Mouse (Mus musculus) thymus, adult 18-20 months (tissue): ENCODE results near the gene Setd1b.
"Not testable (repeated sequence)": the region's sequence is repeated elsewhere in the genome, so short reads cannot be mapped to it uniquely, and the experiment has no call there.

Source experiments
- DNase-seq, 2 experiments: peaks; one replicate each; pipeline ENCODE4 v3.0.0; 2022; ENCODE audit warnings: mixed read lengths in 2 of 2

The Setd1b gene

GRCm38 (mm10) chr5:123203591-123203990 lies 61.6 kb downstream of the Setd1b start:
- not testable (repeated sequence) for DNase-seq
